Mouse (Mus musculus) gastrocnemius, postnatal 36 days (tissue): ENCODE measurements around the gene Atp11a. TPM values are rescaled to one million over a fixed set of nuclear protein-coding genes. Genes with fewer than 3 reads are reported as not detected.

Experiments
- DNase-seq, 2 experiments: peaks; one replicate each; pipeline ENCODE4 v3.0.0; 2022
- intact Hi-C: fragments of 180-260 bp; cut with DNase I; formaldehyde crosslinking; loops from one replicate; pipeline ENCODE4 v1.15.1; 2025
- total RNA-seq, 2 experiments: library from RNA; stranded (reverse); gene quantifications; 2 replicates each; pipeline ENCODE4 v1.2.3; 2021

Atp11a gene
- total RNA-seq, 2 experiments from 2014 or later, result 24.3 to 27.0 TPM

- DNase-seq, result no peak
- intact Hi-C loops, result loop anchor here (5.0 kb wide), 1 partner anchor 40 kb away; no protein-coding TSS in a partner anchor
Observed at GRCm38 (mm10) chr8:12767176-12767575, 10.4 kb downstream of the Atp11a start.

- no peak for DNase-seq
- intact Hi-C loops, result loop anchor here (5.0 kb wide), 1 partner anchor 39 kb away; no protein-coding TSS in a partner anchor
Observed at GRCm38 (mm10) chr8:12768747-12769146, 11.9 kb downstream of the Atp11a start.

- intact Hi-C loops, result loop anchor here (5.0 kb wide), 1 partner anchor 38 kb away; no protein-coding TSS in a partner anchor
- no peak for DNase-seq
Observed at GRCm38 (mm10) chr8:12769296-12769695, 12.5 kb downstream of the Atp11a start.

GRCm38 (mm10) chr8:12772319-12772718, 15.5 kb downstream of the Atp11a start:
- intact Hi-C loops, result no loop called here
- no peak for DNase-seq

GRCm38 (mm10) chr8:12773914-12774313, 17.1 kb downstream of the Atp11a start:
- no peak for DNase-seq
- intact Hi-C loops, result no loop called here

- no peak for DNase-seq
Observed at GRCm38 (mm10) chr8:12774872-12775298, 18.1 kb downstream of the Atp11a start.

GRCm38 (mm10) chr8:12775302-12775975, 18.6 kb downstream of the Atp11a start:
- DNase-seq, result no peak
- intact Hi-C loops, result no loop called here

More at GRCm38 (mm10) chr8:12774872-12775298, 18.1 kb downstream of the Atp11a start:
- intact Hi-C loops, result no loop called here

- no peak for DNase-seq
- intact Hi-C loops, result no loop called here
Observed at GRCm38 (mm10) chr8:12776166-12776565, 19.4 kb downstream of the Atp11a start.

- intact Hi-C loops, result no loop called here
- no peak for DNase-seq
Observed at GRCm38 (mm10) chr8:12777171-12777570, 20.4 kb downstream of the Atp11a start.

GRCm38 (mm10) chr8:12779541-12779940, 22.7 kb downstream of the Atp11a start:
- DNase-seq, result no peak
- intact Hi-C loops, result no loop called here

GRCm38 (mm10) chr8:12785508-12785907, 28.7 kb downstream of the Atp11a start:
- intact Hi-C loops, result no loop called here
- DNase-seq, result no peak

- no peak for DNase-seq
- intact Hi-C loops, result no loop called here
Observed at GRCm38 (mm10) chr8:12786261-12786957, 29.6 kb downstream of the Atp11a start.

- intact Hi-C loops, result no loop called here
- no peak for DNase-seq
Observed at GRCm38 (mm10) chr8:12786958-12787301, 30.1 kb downstream of the Atp11a start.

- DNase-seq, result no peak
- intact Hi-C loops, result no loop called here
Observed at GRCm38 (mm10) chr8:12787427-12787826, 30.6 kb downstream of the Atp11a start.

GRCm38 (mm10) chr8:12788695-12789094, 31.9 kb downstream of the Atp11a start:
- DNase-seq, result no peak

GRCm38 (mm10) chr8:12795011-12795671, 38.3 kb downstream of the Atp11a start:
- intact Hi-C loops, result no loop called here
- DNase-seq, result no peak

More at GRCm38 (mm10) chr8:12788695-12789094, 31.9 kb downstream of the Atp11a start:
- intact Hi-C loops, result no loop called here

- no peak for DNase-seq
Observed at GRCm38 (mm10) chr8:12799099-12799498, 42.3 kb downstream of the Atp11a start.

GRCm38 (mm10) chr8:12799832-12800231, 43.0 kb downstream of the Atp11a start:
- DNase-seq, result no peak
- intact Hi-C loops, result no loop called here

More at GRCm38 (mm10) chr8:12799099-12799498, 42.3 kb downstream of the Atp11a start:
- intact Hi-C loops, result no loop called here

- no peak for DNase-seq
- intact Hi-C loops, result no loop called here
Observed at GRCm38 (mm10) chr8:12800246-12800645, 43.4 kb downstream of the Atp11a start.

- no peak for DNase-seq
- intact Hi-C loops, result no loop called here
Observed at GRCm38 (mm10) chr8:12801586-12801985, 44.8 kb downstream of the Atp11a start.

- intact Hi-C loops, result no loop called here
- DNase-seq, result no peak
Observed at GRCm38 (mm10) chr8:12803121-12803520, 46.3 kb downstream of the Atp11a start.
